Mouse (Mus musculus): ENCODE data around the gene Defb22.

Defb22 gene

DNA sequence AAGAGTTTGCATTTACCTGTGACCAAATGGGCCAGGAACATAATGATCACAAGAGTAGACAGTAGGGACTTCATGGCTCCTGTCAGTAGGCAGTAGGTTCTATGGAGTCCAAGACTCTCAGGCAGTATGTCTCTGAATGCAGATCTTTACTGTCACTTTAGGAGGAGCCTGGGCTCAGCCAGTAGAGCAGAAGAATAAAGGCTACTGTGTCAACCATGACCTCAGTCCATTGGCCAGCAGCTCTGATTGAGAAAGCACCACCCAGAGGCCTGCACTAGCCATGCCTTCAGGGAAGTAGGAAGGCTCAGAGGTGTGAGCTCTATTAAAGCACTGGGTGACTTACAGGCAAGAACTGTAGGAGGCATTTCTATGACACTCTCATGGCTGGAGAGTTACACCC is at the start of gene Defb22:
Gene Defb22, minus strand, starts transcription at position 101 of the 400 bp plus-strand sequence.
- no peak for DNase-seq

DNA sequence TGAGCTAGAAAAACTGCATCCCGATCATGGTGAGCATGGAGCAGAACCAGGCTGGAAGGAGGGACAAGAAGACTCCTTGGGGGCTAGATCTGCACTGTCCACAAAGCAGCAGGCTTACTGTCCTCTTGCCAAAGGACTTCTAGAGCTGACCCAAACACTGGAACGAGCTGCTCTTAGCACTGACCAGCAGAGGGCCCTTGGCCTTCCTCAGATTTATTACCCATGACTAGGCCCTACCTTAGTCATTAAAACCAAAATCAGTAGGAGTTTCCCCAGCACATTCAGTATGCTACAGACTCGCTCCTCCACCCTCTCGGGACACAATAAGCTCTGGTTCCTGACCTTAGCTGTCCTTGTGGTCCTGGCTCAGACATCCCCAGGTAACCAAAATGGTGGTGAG is 28.0 kb upstream of the Defb22 start, which contains the start of gene Defb28:
Gene Defb28, plus strand, starts transcription at position 275 of the 400 bp plus-strand sequence.
- peak; percentile 17 to 43 for DNase-seq

- DNase-seq = no peak
Measured at GRCm38 (mm10) chr2:152516084-152516483, 26.1 kb upstream of the Defb22 start.

DNA sequence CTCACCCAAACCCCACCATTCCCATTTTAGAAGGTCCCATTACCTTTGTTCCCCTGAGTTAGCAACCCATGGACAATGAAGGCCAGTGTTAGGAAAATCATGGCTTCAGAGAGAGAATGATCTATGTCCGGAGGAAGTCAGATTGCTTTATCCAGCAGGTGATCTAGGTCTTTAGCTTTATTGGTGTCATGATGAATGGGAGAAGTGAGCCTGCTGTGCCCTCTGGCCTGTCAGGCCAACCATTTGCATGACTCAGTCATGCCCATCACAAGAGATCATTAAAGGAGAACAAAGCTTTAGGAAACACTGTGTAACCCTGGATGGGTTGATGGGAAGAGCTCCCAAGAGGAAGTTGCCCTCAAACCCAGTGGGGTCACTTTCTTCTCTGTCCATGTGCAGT is 21.7 kb upstream of the Defb22 start, which contains the start of gene Defb26:
Gene Defb26, minus strand, starts transcription at position 101 of the 400 bp plus-strand sequence.
- no peak for DNase-seq

- no peak for DNase-seq
Measured at GRCm38 (mm10) chr2:152503950-152504349, 14.0 kb upstream of the Defb22 start.

DNA sequence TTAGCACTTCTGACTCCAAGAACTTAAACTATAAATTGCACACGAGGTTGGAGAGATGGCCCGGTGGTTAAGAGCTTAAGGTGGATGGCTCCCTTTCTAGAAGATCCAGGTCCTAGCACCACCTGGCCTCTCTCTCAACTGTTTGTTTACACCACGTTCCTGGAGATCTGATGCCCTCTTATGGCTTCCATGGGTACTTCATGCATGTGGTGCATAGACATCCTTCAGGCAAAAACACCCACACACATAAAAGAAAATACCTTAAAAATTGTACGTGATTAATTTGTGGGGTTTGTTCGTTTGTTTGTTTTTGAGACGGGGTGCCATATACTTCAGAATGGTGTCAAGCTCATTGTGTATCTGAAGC is 10.9 kb upstream of the Defb22 start:
- DNase-seq = no peak

DNA sequence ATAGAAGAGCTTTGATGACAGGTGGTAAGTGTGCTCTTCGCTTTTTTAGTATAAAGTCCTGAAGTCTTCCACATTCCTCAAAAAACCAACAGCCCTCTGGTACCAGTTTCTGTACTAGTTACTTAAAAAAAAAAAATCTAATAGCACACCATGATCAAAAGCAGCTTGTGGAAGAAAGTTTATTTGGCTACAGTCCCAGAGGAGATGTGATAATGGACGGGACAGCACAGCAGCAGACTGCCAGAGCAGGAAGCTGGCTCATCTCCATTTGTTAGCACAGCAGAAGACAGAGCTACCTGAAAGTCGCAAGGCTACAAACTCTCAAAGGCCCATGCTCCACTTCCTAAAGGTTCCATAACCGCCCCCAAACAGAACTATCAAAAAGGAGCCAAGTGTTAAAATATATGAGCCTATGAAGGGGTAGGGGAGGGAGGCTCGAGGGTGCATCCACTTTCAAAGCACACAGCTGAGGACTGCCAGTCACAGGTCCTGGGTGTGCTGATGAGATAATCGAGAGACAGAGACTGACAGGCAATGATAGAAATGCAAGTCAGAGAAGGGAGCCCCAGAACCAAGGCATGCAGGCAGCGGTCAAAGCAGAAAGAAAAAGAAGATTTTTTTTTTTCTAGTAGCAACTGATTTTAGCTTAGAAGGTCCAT is 10.4 kb upstream of the Defb22 start:
- no peak for DNase-seq

DNA sequence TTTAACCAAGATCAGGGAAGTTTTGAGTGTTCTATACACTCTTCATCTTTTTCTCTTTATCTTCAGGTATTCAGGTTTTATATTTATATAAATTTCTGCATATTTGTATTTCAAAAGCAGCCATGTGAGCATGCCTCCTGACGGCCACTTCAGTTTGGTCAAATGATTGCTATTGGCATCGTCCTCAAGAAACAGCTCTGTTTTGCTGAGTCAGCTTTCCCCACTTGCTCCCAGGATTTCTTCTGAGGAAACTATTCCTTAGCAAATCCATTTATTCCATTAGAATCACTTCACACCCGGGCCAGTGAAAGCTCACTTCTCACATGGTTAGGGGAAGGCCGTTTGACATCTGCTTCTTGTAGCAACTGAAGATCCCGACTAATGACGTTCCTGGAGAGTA is 8.1 kb upstream of the Defb22 start:
- DNase-seq = no peak

GRCm38 (mm10) chr2:152493151-152493550 is 3.2 kb upstream of the Defb22 start:
- DNase-seq = no peak

DNA sequence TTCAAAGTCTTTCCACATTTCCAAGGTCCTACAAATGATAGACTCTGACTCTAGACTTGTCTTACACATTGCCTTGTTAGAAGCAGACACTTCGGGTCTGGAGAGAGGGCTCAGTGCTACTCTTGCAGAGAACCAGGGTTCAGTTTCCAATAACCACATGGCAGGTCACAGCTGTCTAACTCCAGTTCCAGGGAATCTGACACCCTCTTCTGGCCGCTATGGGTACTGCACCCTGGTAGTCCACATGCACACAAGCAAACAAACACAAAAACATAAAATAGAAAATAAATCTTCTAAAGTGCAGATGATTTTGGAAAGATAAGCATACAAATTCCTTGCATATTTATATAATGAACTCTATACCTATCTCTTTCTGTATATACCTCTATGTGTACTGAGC is 2.9 kb downstream of the Defb22 start:
- peak; percentile 14 to 20 for DNase-seq

- no peak for DNase-seq
Measured at GRCm38 (mm10) chr2:152481726-152482125, 8.2 kb downstream of the Defb22 start.

DNA sequence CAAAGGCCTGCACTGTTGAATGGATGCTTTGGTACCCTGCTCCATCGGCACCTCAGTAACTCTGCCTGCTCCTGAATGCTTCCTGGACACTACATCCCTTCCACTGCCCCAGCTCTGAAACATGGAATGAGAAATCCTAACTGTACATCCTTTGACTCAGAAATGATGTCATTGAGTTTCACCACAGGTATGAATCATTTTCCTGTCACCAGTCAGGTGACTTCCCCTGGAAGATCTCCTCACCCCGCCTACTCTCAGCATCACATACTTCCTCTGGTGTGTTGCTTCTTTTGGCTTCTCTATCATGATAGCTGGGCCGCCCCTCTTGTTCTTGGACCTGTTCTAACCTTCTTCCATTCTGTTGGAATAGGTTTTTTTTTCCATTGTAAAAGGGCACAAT is 9.1 kb downstream of the Defb22 start:
- no peak for DNase-seq

- DNase-seq = no peak
Measured at GRCm38 (mm10) chr2:152476763-152477162, 13.2 kb downstream of the Defb22 start, which contains the start of gene Defb20. Gene Defb20 (plus strand): TSS chr2:152477063.

GRCm38 (mm10) chr2:152472434-152472833 is 17.5 kb downstream of the Defb22 start:
- no peak for DNase-seq

GRCm38 (mm10) chr2:152470973-152471372 is 19.0 kb downstream of the Defb22 start:
- peak; percentile 63 to 71 for DNase-seq

DNA sequence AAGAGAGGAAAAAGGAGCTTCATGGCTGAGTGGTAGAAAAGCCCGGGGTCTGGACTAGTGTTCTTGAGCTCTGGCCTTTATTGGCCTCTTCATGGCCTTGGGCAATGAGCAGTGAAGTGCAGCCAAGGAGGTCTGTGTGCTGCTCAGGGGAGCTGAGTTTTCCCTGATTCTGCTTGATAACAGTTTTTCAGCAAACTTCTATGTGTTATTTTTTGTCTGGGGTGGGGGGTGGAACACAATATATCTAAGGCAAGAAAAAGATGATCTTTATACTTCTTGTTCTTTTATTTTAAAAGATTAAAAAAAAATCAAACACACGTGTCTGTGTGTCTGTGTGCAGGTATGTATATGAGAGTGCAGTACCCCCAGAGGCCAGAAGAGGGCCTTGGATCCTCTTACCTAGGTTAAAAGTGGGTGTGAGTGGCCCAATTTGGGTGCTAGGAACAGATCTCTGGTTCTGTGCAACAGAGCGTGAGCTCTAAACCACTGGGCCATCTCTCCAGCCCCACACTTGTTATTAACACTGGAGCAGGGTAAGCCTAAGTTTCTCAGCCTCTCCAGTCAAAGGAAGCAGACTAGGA is 25.3 kb downstream of the Defb22 start, which contains the start of gene Defb23:
Gene Defb23, minus strand, starts transcription at position 51 of the 581 bp plus-strand sequence.
- no peak for DNase-seq

DNA sequence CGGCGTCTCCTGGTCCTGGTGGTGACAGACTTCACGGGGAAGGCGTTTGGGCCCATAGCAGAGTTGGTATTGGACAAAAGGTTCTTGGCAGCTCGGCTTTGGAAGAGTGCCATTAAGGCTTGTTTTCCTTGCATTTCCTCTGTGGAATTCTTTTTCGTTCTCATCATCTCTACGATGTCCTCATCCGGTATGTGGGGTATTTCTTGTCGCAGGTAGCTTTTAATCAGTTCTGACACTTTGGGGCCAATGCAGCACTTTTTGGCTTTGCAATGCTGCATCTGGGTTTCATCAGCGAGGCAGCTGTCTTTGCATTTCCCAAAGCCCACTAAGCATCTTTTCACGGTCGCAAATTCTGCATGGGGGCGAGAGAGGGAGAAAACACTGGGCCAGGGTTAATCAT is 30.7 kb downstream of the Defb22 start:
- DNase-seq = no peak

- no peak for DNase-seq
Measured at GRCm38 (mm10) chr2:152452101-152452781, 37.7 kb downstream of the Defb22 start.

DNA sequence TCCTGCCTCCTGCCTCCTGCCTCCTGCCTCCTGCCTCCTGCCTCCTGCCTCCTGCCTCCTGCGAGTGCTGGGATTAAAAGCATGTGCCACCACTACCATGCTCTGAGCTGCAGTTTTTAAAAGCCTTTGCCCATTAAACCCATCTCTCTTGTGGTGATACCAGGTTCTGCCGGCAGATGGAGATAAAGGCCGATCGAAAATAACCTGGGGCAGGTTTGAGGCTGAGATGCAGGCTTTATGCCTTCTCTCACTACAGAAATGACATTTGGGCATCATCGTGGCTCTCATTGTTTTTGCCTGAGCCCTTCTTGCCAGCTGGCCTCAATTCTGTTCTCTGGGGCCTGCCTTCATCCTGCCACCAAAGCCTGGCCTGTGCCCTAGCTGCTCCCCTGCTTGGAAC is 39.7 kb downstream of the Defb22 start:
- peak; percentile 81 to 82 for DNase-seq

GRCm38 (mm10) chr2:152447461-152447860 is 42.5 kb downstream of the Defb22 start:
- DNase-seq = no peak

GRCm38 (mm10) chr2:152446642-152447041 is 43.3 kb downstream of the Defb22 start:
- no peak for DNase-seq

- no peak for DNase-seq
Measured at GRCm38 (mm10) chr2:152443281-152443680, 46.7 kb downstream of the Defb22 start.

DNA sequence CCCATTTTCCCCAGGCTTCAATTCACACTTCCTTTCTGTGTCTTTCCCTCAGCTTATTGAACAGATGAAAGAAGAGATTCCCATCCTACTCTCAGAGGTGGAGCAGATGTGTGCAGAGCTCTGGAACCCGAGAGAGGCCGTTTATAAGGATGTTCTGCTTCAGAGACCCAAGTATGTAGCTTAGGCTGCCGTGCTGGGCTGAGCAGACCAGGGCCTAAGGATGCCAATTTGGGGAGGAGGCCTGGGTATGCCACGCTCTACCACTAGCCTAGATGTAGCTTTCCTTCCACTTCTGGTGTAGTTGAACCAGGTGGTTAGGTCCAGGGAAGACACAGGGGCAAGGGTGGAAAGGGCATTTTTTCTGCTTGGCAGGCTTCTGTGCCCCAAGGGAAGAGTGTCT is 47.6 kb downstream of the Defb22 start:
- DNase-seq = peak in 1 of 2 experiments; percentile 21

GRCm38 (mm10) chr2:152439833-152440232 is 50.1 kb downstream of the Defb22 start:
- no peak for DNase-seq
